8 mouse cellular contexts compared by ENCODE assay signal in the genomic region with DNA sequence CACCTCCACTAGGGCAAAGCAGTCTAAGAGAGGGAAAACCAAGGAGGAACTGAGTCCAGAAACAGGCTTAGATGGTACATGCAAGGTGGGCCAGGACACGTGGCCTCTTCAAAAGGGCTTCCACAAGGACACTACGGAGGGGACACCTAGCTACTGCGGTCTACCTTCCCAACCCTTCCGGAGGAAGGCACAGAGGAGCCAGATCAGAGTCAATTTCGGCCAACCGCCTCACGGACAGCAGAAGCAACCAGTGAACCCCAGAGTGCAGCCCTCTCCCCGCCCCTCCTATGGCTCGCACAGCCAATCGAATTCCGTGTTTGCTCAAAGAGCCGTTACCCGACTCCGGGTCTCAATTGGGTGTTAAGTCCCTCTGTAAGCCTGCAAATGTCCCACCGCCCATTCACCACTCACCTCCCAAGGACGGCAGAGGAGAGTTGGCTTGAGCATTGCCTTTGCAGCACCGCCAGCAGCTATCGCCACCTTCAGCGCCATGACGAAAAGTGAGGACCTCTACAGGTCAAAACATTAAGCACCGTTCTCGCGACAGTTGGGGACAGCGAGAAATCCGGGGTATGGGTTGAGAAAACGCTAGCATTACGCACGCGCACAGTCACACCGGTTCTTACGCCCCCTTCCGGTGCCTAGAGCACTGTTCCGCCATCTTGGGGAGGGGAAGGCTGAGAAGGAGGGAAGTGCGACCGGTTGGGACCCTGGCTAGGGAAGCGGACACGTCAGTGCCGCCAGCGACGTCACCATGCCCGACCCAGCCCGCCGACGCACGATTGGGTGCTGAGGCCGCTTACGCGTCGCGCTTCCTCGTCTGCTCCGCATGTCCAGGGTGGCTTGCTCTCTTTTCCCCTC. TPM values are rescaled to one million over a fixed set of nuclear protein-coding genes. Genes with fewer than 3 reads are reported as not detected.
DNase-seq lines count a peak whose midpoint lies in the region; ATAC-seq lines count a peak whose summit lies in the region.

A gene (minus strand): TSS at position 534 of the 861 bp plus-strand sequence.
A gene (plus strand): TSS at position 665 of the 861 bp plus-strand sequence.

- DNase-seq in adipocyte (ENCODE audit: low spot score), result peak; percentile 98
- peak; percentile 97 for DNase-seq in embryo, embryonic 10 days (ENCODE audit: low spot score)
- peak; percentile 81 for DNase-seq in gastrocnemius, postnatal 10 days
- peak; percentile 97 for DNase-seq in induced T-regulatory cell, adult 2 months (ENCODE audit: low read depth)
- peak; percentile 92 to 95 for DNase-seq in left cerebral cortex, adult 9 months (ENCODE audit: low spot score in 2 of 2)
- peak; percentile 82 for DNase-seq in right cerebral cortex, postnatal 14 days
- peak; percentile 88 to 91 for DNase-seq in urinary bladder, postnatal 36 days (ENCODE audit: low spot score in 2 of 2)

- ATAC-seq in megakaryocyte progenitor cell, adult 5-6 weeks (replicated peaks; ENCODE audit: poor library complexity), result peak; percentile 91

RNA-seq across cellular contexts. Expression of the first gene that starts in this region (rescaled TPM):
- 100 to 1,000 TPM; 272 to 320 TPM for total RNA-seq in gastrocnemius, postnatal 10 days (2021)
- 376 and 396 TPM in 2 replicates for total RNA-seq in megakaryocyte progenitor cell, adult 5-6 weeks (2015)
- total RNA-seq in megakaryocyte progenitor cell, adult 5-6 weeks (2017), result 231 and 238 TPM in 2 replicates

RNA-seq across cellular contexts. Expression of the second gene that starts in this region (rescaled TPM):
- 100 to 1,000 TPM; 106 to 110 TPM for total RNA-seq in gastrocnemius, postnatal 10 days (2021)
- total RNA-seq in megakaryocyte progenitor cell, adult 5-6 weeks (2015), result 537 and 612 TPM in 2 replicates
- 295 and 337 TPM in 2 replicates for total RNA-seq in megakaryocyte progenitor cell, adult 5-6 weeks (2017)

Comparison
In these comparisons a context has a peak if more than half of its experiments do, and no peak if none do; other contexts are left out.
1. Peak in every context shown above with its lines: DNase-seq and ATAC-seq.